Comparison of ENCODE assay signal across 9 mouse cellular contexts in genomic region chr4:81579389-81580110, GRCm38 (mm10).
DNase-seq lines count a peak whose midpoint lies in the region; ATAC-seq and TF ChIP-seq lines count a peak whose summit lies in the region.
"Had no signal": no experiment of that assay in that cellular context is flagged by ENCODE, and none has a peak within 500 bp of the region (broad histone marks: within the 10 kb centered on the region; RNA-seq: fewer than 3 reads in every experiment).

No protein-coding gene starts in this region.

- H3K4me1 ChIP-seq in midbrain, embryonic 10.5 days = peaks cover 25% of the 10 kb centered on the region
- no peaks in the 10 kb centered on the region; the same call in 1 of the 2 replicates for H3K4me1 ChIP-seq in midbrain, postnatal 0 days (ENCODE audit: insufficient read depth, low read length)
- H3K4me1 ChIP-seq in limb, embryonic 10.5 days = peaks cover 12% of the 10 kb centered on the region
- no peaks in the 10 kb centered on the region for H3K4me1 ChIP-seq in kidney, embryonic 16.5 days (ENCODE audit: insufficient read depth, low read length)

- ATAC-seq in cerebellum, adult (ENCODE audit: insufficient number of reproducible peaks, low FRiP score, low TSS enrichment) = 0 out of 2 replicates have a peak, but pooled peaks have one; percentile 10
- no peak for ATAC-seq in midbrain, postnatal 0 days (ENCODE audit: low FRiP score)
- no peak for ATAC-seq in kidney, embryonic 16.5 days (ENCODE audit: low FRiP score, low TSS enrichment)

- H3K36me3 ChIP-seq in midbrain, embryonic 10.5 days = no peaks in the 10 kb centered on the region
- H3K36me3 ChIP-seq in midbrain, postnatal 0 days (ENCODE audit: insufficient read depth, low read length) = no peaks in the 10 kb centered on the region
- H3K36me3 ChIP-seq in limb, embryonic 10.5 days = no peaks in the 10 kb centered on the region
- no peaks in the 10 kb centered on the region for H3K36me3 ChIP-seq in kidney, embryonic 16.5 days (ENCODE audit: insufficient read depth, low read length)

- 50% methylated on average over 8 of the region's 8 CpGs for WGBS in midbrain, embryonic 10.5 days
- 36% methylated on average over 8 of the region's 8 CpGs for WGBS in midbrain, postnatal 0 days
- WGBS in limb, embryonic 10.5 days = 73% methylated on average over 8 of the region's 8 CpGs
- 78% methylated on average over 8 of the region's 8 CpGs for WGBS in kidney, embryonic 16.5 days

- no peaks in the 10 kb centered on the region for H3K27me3 ChIP-seq in midbrain, embryonic 10.5 days (ENCODE audit: low read depth, poor library complexity, severe bottlenecking)
- no peaks in the 10 kb centered on the region for H3K27me3 ChIP-seq in midbrain, postnatal 0 days (ENCODE audit: insufficient read depth, low read length)
- no peaks in the 10 kb centered on the region for H3K27me3 ChIP-seq in limb, embryonic 10.5 days (ENCODE audit: low read depth, poor library complexity, severe bottlenecking)
- H3K27me3 ChIP-seq in kidney, embryonic 16.5 days (ENCODE audit: insufficient read depth, low read length) = no peaks in the 10 kb centered on the region

- H3K4me2 ChIP-seq in midbrain, postnatal 0 days (ENCODE audit: low read depth, low read length, poor library complexity, severe bottlenecking) = no peak overlapping the region
- no peak overlapping the region for H3K4me2 ChIP-seq in kidney, embryonic 16.5 days (replicated peaks; ENCODE audit: low read depth, low read length)

- TF ChIP-seq CTCF in midbrain, postnatal 0 days (IDR thresholded peaks at IDR 0.05) = no peak

- no peaks in the 10 kb centered on the region for H3K9me3 ChIP-seq in midbrain, embryonic 10.5 days (replicated peaks)
- H3K9me3 ChIP-seq in midbrain, postnatal 0 days (ENCODE audit: low read length) = no peaks in the 10 kb centered on the region
- H3K9me3 ChIP-seq in limb, embryonic 10.5 days (replicated peaks) = no peaks in the 10 kb centered on the region
- H3K9me3 ChIP-seq in kidney, embryonic 16.5 days (ENCODE audit: low read length) = no peaks in the 10 kb centered on the region

- no peak overlapping the region for H3K9ac ChIP-seq in midbrain, postnatal 0 days (replicated peaks; ENCODE audit: low read length, poor library complexity, severe bottlenecking)
- no peak overlapping the region for H3K9ac ChIP-seq in kidney, embryonic 16.5 days (replicated peaks; ENCODE audit: low read length)

- no peak for DNase-seq in cerebellum, adult 11 months
- DNase-seq in midbrain, embryonic 10.5 days (ENCODE audit: low spot score) = no peak
- DNase-seq in midbrain, postnatal 0 days (ENCODE audit: low spot score) = no peak
- DNase-seq in limb, embryonic 10.5 days (ENCODE audit: low spot score) = no peak
- DNase-seq in embryo, embryonic 10.5 days (ENCODE audit: low spot score) = no peak
- DNase-seq in right cerebral cortex, postnatal 25 days = no peak
- DNase-seq: kidney, postnatal 25 days had no signal

- no peak overlapping the region for H3K4me3 ChIP-seq in midbrain, embryonic 10.5 days
- H3K4me3 ChIP-seq in midbrain, postnatal 0 days (ENCODE audit: low read depth, low read length) = no peak overlapping the region
- H3K4me3 ChIP-seq in limb, embryonic 10.5 days = no peak overlapping the region
- H3K4me3 ChIP-seq in kidney, embryonic 16.5 days (ENCODE audit: low read length) = no peak overlapping the region

- peak overlapping the region; percentile 58 for H3K27ac ChIP-seq in midbrain, embryonic 10.5 days (replicated peaks)
- no peak overlapping the region for H3K27ac ChIP-seq in midbrain, postnatal 0 days (ENCODE audit: low read depth, low read length)
- peak overlapping the region; percentile 66; the same call in 1 of the 2 replicates for H3K27ac ChIP-seq in limb, embryonic 10.5 days
- H3K27ac ChIP-seq in kidney, embryonic 16.5 days (ENCODE audit: low read length) = no peak overlapping the region

Comparison
In these comparisons a context has a peak if more than half of its experiments do, and no peak if none do; other contexts are left out.
1. H3K27ac ChIP-seq: peak in midbrain, embryonic 10.5 days (single experiment) and limb, embryonic 10.5 days (single experiment); none in midbrain, postnatal 0 days (single experiment) and kidney, embryonic 16.5 days (single experiment).